Mouse (Mus musculus): ENCODE measurements around the gene Oas1d. TPM values are rescaled to one million over a fixed set of nuclear protein-coding genes. Genes with fewer than 3 reads are reported as not detected.
"Not testable (repeated sequence)": the region's sequence is repeated elsewhere in the genome, so short reads cannot be mapped to it uniquely, and the experiment has no call there.

Gene Oas1d
- not detected in 2 replicates for polyA plus RNA-seq (2015; fragmentation: Nextera tagmentation; extraction: Ambion mirVana)

GRCm38 (mm10) chr5:120914204-120914603, at the start of gene Oas1d:
TSS of gene Oas1d (plus strand) at chr5:120914536.
- ATAC-seq (ENCODE audit: insufficient number of reproducible peaks, low FRiP score, low TSS enrichment, low read depth) = not testable (repeated sequence)
- 50% methylated on average over 8 of the region's 8 CpGs for WGBS

GRCm38 (mm10) chr5:120865336-120865860, 48.9 kb upstream of the Oas1d start:
- Histone ChIP-seq H3K9me3 (no peaks in the 10 kb centered on the region), H3K36me3 (no peaks in the 10 kb centered on the region), H3K27me3 (no peaks in the 10 kb centered on the region), H3K27ac (no peak overlapping the region), H3K4me3 (no peak overlapping the region), H3K4me1 (no peaks in the 10 kb centered on the region), H3K4me2 (no peak overlapping the region), H3K9ac (no peak overlapping the region)
- ATAC-seq (ENCODE audit: insufficient number of reproducible peaks, low FRiP score, low TSS enrichment, low read depth) = no peak
- 63% methylated on average over 3 of the region's 3 CpGs for WGBS

More at GRCm38 (mm10) chr5:120914204-120914603, at the start of gene Oas1d:
- not testable (repeated sequence) for H3K4me3 ChIP-seq, H3K4me2 ChIP-seq, H3K9ac ChIP-seq, H3K36me3 ChIP-seq, H3K4me1 ChIP-seq, H3K9me3 ChIP-seq, H3K27me3 ChIP-seq, H3K27ac ChIP-seq

- no peaks in the 10 kb centered on the region for H3K9me3 ChIP-seq
- H3K9ac ChIP-seq = no peak overlapping the region
- 80% methylated on average over 7 of the region's 7 CpGs for WGBS
- H3K27me3 ChIP-seq = no peaks in the 10 kb centered on the region
- H3K36me3 ChIP-seq = no peaks in the 10 kb centered on the region
- no peak overlapping the region for H3K27ac ChIP-seq
- H3K4me2 ChIP-seq = no peak overlapping the region
- no peaks in the 10 kb centered on the region for H3K4me1 ChIP-seq
- no peak overlapping the region for H3K4me3 ChIP-seq
- ATAC-seq (ENCODE audit: insufficient number of reproducible peaks, low FRiP score, low TSS enrichment, low read depth) = 0 out of 2 replicates have a peak, but pooled peaks have one; percentile 14
Observed at GRCm38 (mm10) chr5:120869436-120870015, 44.8 kb upstream of the Oas1d start.

GRCm38 (mm10) chr5:120870081-120870480, 44.3 kb upstream of the Oas1d start:
- Histone ChIP-seq H3K27me3 (no peaks in the 10 kb centered on the region), H3K4me3 (no peak overlapping the region), H3K4me1 (no peaks in the 10 kb centered on the region), H3K4me2 (no peak overlapping the region), H3K27ac (no peak overlapping the region), H3K36me3 (no peaks in the 10 kb centered on the region), H3K9me3 (no peaks in the 10 kb centered on the region), H3K9ac (no peak overlapping the region)
- 60% methylated on average over 3 of the region's 3 CpGs for WGBS
- no peak for ATAC-seq (ENCODE audit: insufficient number of reproducible peaks, low FRiP score, low TSS enrichment, low read depth)

GRCm38 (mm10) chr5:120870782-120871181, 43.6 kb upstream of the Oas1d start:
- Histone ChIP-seq H3K27ac (no peak overlapping the region), H3K9ac (no peak overlapping the region), H3K9me3 (no peaks in the 10 kb centered on the region), H3K4me2 (no peak overlapping the region), H3K4me1 (no peaks in the 10 kb centered on the region), H3K4me3 (no peak overlapping the region), H3K36me3 (no peaks in the 10 kb centered on the region), H3K27me3 (no peaks in the 10 kb centered on the region)
- ATAC-seq (ENCODE audit: insufficient number of reproducible peaks, low FRiP score, low TSS enrichment, low read depth) = no peak
- 76% methylated on average over 7 of the region's 7 CpGs for WGBS

- H3K27me3 ChIP-seq = no peaks in the 10 kb centered on the region
- ATAC-seq (ENCODE audit: insufficient number of reproducible peaks, low FRiP score, low TSS enrichment, low read depth) = no peak
- WGBS = 39% methylated on average over 2 of the region's 2 CpGs
Observed at GRCm38 (mm10) chr5:120871469-120871868, 42.9 kb upstream of the Oas1d start.

GRCm38 (mm10) chr5:120876839-120877238, 37.5 kb upstream of the Oas1d start:
- H3K4me3 ChIP-seq; H3K4me1 ChIP-seq; H3K27me3 ChIP-seq; H3K36me3 ChIP-seq; H3K9me3 ChIP-seq; H3K4me2 ChIP-seq; H3K27ac ChIP-seq; ATAC-seq (ENCODE audit: insufficient number of reproducible peaks, low FRiP score, low TSS enrichment, low read depth); H3K9ac ChIP-seq: not testable (repeated sequence)
- 61% methylated on average over 2 of the region's 3 CpGs for WGBS

More at GRCm38 (mm10) chr5:120871469-120871868, 42.9 kb upstream of the Oas1d start:
- Histone ChIP-seq H3K36me3 (no peaks in the 10 kb centered on the region), H3K4me2 (no peak overlapping the region), H3K4me3 (no peak overlapping the region), H3K9me3 (no peaks in the 10 kb centered on the region), H3K27ac (no peak overlapping the region), H3K4me1 (no peaks in the 10 kb centered on the region), H3K9ac (no peak overlapping the region)

- H3K9ac ChIP-seq; H3K4me2 ChIP-seq; H3K9me3 ChIP-seq; H3K36me3 ChIP-seq; H3K4me1 ChIP-seq; H3K27ac ChIP-seq; H3K27me3 ChIP-seq; H3K4me3 ChIP-seq; ATAC-seq (ENCODE audit: insufficient number of reproducible peaks, low FRiP score, low TSS enrichment, low read depth): not testable (repeated sequence)
- 85% methylated on average over 2 of the region's 2 CpGs for WGBS
Observed at GRCm38 (mm10) chr5:120877407-120877806, 36.9 kb upstream of the Oas1d start.

GRCm38 (mm10) chr5:120878803-120879202, 35.5 kb upstream of the Oas1d start:
- 61% methylated on average over 2 of the region's 2 CpGs for WGBS
- ATAC-seq (ENCODE audit: insufficient number of reproducible peaks, low FRiP score, low TSS enrichment, low read depth) = not testable (repeated sequence)

GRCm38 (mm10) chr5:120881681-120882080, 32.7 kb upstream of the Oas1d start:
- H3K4me3 ChIP-seq; ATAC-seq (ENCODE audit: insufficient number of reproducible peaks, low FRiP score, low TSS enrichment, low read depth); H3K27ac ChIP-seq; H3K4me2 ChIP-seq; H3K27me3 ChIP-seq; H3K4me1 ChIP-seq; H3K9me3 ChIP-seq; H3K9ac ChIP-seq; H3K36me3 ChIP-seq: not testable (repeated sequence)
- 85% methylated on average over 6 of the region's 6 CpGs for WGBS

More at GRCm38 (mm10) chr5:120878803-120879202, 35.5 kb upstream of the Oas1d start:
- H3K4me2 ChIP-seq, H3K27me3 ChIP-seq, H3K4me3 ChIP-seq, H3K36me3 ChIP-seq, H3K9ac ChIP-seq, H3K27ac ChIP-seq, H3K4me1 ChIP-seq, H3K9me3 ChIP-seq: not testable (repeated sequence)

- ATAC-seq (ENCODE audit: insufficient number of reproducible peaks, low FRiP score, low TSS enrichment, low read depth); H3K36me3 ChIP-seq; H3K27me3 ChIP-seq; H3K27ac ChIP-seq; H3K4me3 ChIP-seq; H3K9me3 ChIP-seq; H3K4me1 ChIP-seq; H3K9ac ChIP-seq; H3K4me2 ChIP-seq: not testable (repeated sequence)
- WGBS = 18% methylated on average over 6 of the region's 9 CpGs
Observed at GRCm38 (mm10) chr5:120887413-120887812, 26.9 kb upstream of the Oas1d start, which contains the start of gene Oas1g. TSS of gene Oas1g (minus strand) at chr5:120887613.

GRCm38 (mm10) chr5:120887831-120888230, 26.5 kb upstream of the Oas1d start:
- Histone ChIP-seq H3K9ac (no peak overlapping the region), H3K36me3 (no peaks in the 10 kb centered on the region), H3K27me3 (0 out of 2 replicates have a peak, but pooled peaks cover 3% of the 10 kb centered on the region), H3K4me3 (no peak overlapping the region), H3K9me3 (no peaks in the 10 kb centered on the region), H3K4me2 (no peak overlapping the region), H3K4me1 (no peaks in the 10 kb centered on the region), H3K27ac (no peak overlapping the region)
- ATAC-seq (ENCODE audit: insufficient number of reproducible peaks, low FRiP score, low TSS enrichment, low read depth) = no peak
- WGBS = 52% methylated on average over 6 of the region's 6 CpGs
